Mouse (Mus musculus): ENCODE data around the gene Olfr17. TPM values are rescaled to one million over a fixed set of nuclear protein-coding genes. Genes with fewer than 3 reads are reported as not detected.
"Not testable (repeated sequence)": the region's sequence is repeated elsewhere in the genome, so short reads cannot be mapped to it uniquely, and the experiment has no call there.

Gene Olfr17
- total RNA-seq, 1 experiment: not detected

GRCm38 (mm10) chr7:107138027-107138426 lies 45.0 kb downstream of the Olfr17 start, which contains the start of gene Olfr716:
Gene Olfr716 (plus strand): TSS chr7:107138327.
- H3K9me3 ChIP-seq (ENCODE audit: control insufficient read depth, insufficient read depth, low read depth, low read length); H3K27ac ChIP-seq (ENCODE audit: insufficient read depth, low read depth, low read length, poor library complexity, severe bottlenecking); H3K9ac ChIP-seq (ENCODE audit: insufficient read depth, low read depth, low read length, poor library complexity, severe bottlenecking); H3K4me3 ChIP-seq (ENCODE audit: insufficient read depth in 1 of 2, low read depth in 1 of 2, low read length in 2 of 2, poor library complexity in 1 of 2, severe bottlenecking in 1 of 2); DNase-seq (ENCODE audit: low read depth, low spot score); H3K4me1 ChIP-seq (ENCODE audit: control insufficient read depth in 2 of 2, insufficient read depth in 2 of 2, low read length in 2 of 2, poor library complexity in 1 of 2); in situ Hi-C loops (cut with MboI; ENCODE audit: low sequenced_read_pairs in 2 of 2, unreplicated experiment in 2 of 2); H3K36me3 ChIP-seq (ENCODE audit: control insufficient read depth, insufficient read depth, low read length, poor library complexity, severe bottlenecking): not testable (repeated sequence)

Other genes with a start within 250 kb of the Olfr17 start
- not detected in 2 replicates for gene Olfr703, start 249.9 kb upstream of the Olfr17 start, total RNA-seq (2012; rRNA removed)
- not detected in 2 replicates for gene Olfr704, start 230.0 kb upstream of the Olfr17 start, total RNA-seq (2012; rRNA removed)
- 0.13 and 0.26 TPM in 2 replicates for gene Olfr705, start 216.3 kb upstream of the Olfr17 start, total RNA-seq (2012; rRNA removed)
- not detected in 2 replicates for gene Olfr706, start 205.1 kb upstream of the Olfr17 start, total RNA-seq (2012; rRNA removed)
- not detected in 2 replicates for gene Olfr707, start 192.0 kb upstream of the Olfr17 start, total RNA-seq (2012; rRNA removed)
- gene Olfr1532-ps1, start 185.2 kb upstream of the Olfr17 start, total RNA-seq (2012; rRNA removed): not detected in 2 replicates
- gene Olfr709-ps1, start 161.0 kb upstream of the Olfr17 start, total RNA-seq (2012; rRNA removed): not detected in 2 replicates
- not detected in 2 replicates for gene Olfr710, start 144.9 kb upstream of the Olfr17 start, total RNA-seq (2012; rRNA removed)
- not detected in 2 replicates for gene Olfr6, start 129.3 kb upstream of the Olfr17 start, total RNA-seq (2012; rRNA removed)
- not detected in 2 replicates for gene Olfr711, start 117.8 kb upstream of the Olfr17 start, total RNA-seq (2012; rRNA removed)
- not detected in 2 replicates for gene Olfr2, start 87.1 kb upstream of the Olfr17 start, total RNA-seq (2012; rRNA removed)
- not detected in 2 replicates for gene Olfr713, start 62.0 kb upstream of the Olfr17 start, total RNA-seq (2012; rRNA removed)
- not detected in 2 replicates for gene Olfr714, start 22.2 kb upstream of the Olfr17 start, total RNA-seq (2012; rRNA removed)
- not detected in 2 replicates for gene Olfr715b, start 17.1 kb downstream of the Olfr17 start, total RNA-seq (2012; rRNA removed)
- gene Olfr715, start 37.9 kb downstream of the Olfr17 start, total RNA-seq (2012; rRNA removed): not detected in 2 replicates
- gene Olfr716, start 45.1 kb downstream of the Olfr17 start, total RNA-seq (2012; rRNA removed): not detected in 2 replicates
- gene Nlrp14, start 73.8 kb downstream of the Olfr17 start, total RNA-seq (2012; rRNA removed): 1.1 and 1.2 TPM in 2 replicates
- 82.7 and 100 TPM in 2 replicates for gene Rbmxl2, start 116.2 kb downstream of the Olfr17 start, total RNA-seq (2012; rRNA removed)